Mouse (Mus musculus): ENCODE measurements around the gene Fam171a2. TPM values are rescaled to one million over a fixed set of nuclear protein-coding genes. Genes with fewer than 3 reads are reported as not detected.

The Fam171a2 gene
- total RNA-seq, 2 experiments from 2014 or later, result 12.3 to 15.3 TPM

DNA sequence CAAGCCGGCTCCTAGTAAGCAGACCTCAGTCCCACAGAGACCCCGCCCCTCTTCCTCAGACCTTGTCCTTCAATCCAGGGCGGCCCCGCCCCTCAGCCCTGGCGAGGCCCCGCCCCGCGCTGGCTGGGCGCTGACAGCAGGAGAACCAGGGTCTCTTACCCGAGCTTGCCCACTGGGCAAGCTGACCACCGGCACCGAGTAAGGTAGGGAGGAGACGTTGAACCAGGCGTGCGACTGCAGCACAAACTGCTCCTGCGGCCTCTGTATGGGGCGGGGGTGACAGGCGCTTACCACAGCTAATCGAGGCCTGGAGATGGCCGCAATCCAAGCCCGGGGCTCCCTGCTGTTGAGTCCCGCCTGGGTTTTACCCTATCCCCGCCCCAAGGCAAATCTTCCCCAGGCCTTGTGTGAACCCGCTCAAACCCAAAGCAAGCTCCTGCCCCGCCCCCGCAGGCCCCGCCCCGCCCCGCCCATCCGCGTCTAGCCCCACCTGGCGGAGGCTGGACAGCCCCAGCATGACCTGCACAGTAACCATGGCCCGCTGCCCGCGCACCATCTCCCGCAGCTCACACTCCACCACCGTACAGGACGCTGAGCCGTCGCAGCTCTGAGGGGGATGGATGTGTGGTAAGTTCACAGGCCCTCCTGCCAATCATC lies 8.4 kb upstream of the Fam171a2 start:
- peak; percentile 84 for DNase-seq

GRCm38 (mm10) chr11:102453131-102453530 lies 5.6 kb upstream of the Fam171a2 start:
- no peak for DNase-seq

DNA sequence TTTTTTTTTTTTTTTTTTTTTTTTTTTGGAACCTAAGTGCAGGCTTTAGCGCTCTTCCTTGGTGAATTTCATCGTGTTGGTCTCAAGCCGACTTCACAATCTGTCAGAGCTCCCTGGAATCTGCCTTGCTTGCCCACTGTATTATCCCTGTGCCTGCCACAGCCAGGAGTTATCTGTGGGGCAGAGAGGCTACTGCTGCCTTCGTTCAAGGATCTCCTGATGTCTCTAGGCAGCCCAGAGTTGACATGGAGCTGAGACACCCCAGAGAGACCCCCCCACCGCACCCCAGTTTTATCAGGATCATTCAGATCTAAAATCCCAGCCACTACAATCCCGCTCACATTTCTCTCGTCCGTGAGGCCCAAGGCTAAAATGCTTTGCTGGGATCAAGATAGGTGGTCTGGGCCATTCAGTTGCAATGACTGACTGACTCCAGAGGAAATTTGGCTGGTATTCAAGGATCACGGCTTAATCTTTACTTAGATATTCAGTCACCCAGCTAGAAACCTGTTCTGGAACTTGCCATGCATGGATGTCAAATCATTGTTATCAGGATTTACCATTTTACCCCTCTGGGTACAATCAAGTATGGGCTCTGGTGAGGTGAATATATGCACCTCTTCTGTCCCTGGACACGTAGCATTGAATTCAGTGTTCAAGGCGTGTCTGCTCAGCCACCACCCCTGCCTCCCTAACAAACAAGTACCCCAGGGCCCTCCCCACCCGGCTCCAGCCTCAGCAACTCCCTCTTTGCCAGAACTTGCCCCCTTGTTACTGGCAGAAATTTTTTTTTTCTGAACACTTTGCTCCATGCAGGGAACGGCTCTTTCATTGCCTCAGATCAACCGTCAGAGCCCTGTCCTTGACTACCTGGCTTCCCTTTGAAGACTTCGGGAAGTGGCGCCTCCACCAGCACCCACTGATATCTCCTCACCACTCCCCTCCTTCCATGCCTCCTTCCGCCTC lies 1.8 kb upstream of the Fam171a2 start:
- DNase-seq, result no peak

GRCm38 (mm10) chr11:102448327-102448726 lies 845 bp upstream of the Fam171a2 start:
- no peak for DNase-seq

- peak; percentile 56 for DNase-seq
Measured at GRCm38 (mm10) chr11:102446581-102447461, 661 bp downstream of the Fam171a2 start.

DNA sequence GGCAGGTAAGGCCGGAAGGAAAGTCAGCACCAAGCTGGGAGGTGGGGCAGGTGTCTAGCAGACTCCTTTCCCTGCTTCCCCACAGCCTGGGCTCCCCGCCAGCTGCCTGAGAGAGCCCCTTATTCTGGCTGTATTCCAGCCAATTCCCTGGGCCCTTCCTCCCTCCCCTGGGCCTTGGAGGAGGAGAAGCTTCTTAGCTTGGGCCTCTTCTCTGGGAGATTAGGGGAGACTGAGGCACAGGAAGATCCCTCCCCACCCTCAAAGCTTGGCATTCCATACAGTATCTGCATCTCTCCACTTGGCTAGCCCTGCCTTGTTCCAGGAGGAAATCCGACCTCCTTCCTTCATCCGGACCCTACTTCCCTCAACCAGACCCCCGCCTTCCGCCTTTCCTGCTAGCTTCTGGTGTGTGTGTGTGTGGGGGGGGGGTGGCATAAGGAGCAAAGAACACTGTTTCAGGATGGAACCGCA lies 1.6 kb downstream of the Fam171a2 start:
- DNase-seq, result peak; percentile 57

DNA sequence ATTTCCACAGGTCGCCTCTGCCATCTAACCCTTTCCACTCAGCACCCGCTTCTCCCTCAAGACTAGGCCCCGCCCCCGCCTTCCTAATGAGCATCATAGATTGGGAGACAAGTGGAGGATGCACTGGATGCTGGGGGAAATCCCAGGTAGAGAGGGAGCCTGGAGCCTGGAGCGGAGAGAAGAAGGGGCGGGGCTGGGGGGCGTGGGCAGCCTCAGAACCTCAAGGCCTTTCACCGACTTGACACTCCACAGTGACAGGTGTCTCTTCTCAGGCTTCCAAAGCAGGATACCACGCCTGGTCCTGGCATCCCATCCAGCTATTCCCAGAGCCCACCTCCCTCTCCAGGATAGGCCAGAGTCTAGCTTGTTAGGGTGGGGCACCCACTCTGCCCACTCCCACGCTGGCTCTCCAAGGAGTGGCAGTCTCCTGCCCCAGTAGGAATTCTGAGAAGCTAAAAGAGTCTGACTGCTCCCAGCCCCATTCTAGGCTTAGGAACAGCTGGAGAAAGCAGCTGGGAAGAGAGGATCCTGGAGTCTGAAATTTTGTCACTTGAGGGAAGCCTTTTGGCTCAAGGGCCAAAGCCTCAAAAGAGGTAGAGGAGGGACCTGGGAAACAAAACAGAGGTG lies 2.1 kb downstream of the Fam171a2 start:
- DNase-seq, result no peak

DNA sequence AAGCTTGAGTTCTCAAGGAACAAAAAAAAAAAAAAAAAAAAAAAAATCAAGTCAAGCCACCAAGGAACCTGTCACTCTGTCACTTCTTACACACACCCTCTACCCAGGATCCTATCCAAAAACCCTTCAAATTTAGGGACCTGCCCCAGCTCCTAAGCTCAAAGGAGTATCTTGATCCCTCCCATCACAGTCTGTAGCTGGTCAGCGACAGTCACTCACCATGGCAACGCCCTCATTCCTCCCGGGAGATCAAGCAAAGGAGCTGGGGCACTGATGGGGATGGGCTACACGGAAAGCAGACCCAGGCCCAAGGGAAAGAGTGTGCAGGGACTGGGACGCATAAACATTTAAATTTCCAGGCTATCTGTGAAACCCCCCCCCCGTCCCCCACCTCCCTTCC lies 2.7 kb downstream of the Fam171a2 start:
- no peak for DNase-seq

GRCm38 (mm10) chr11:102444321-102444720 lies 3.2 kb downstream of the Fam171a2 start:
- no peak for DNase-seq

DNA sequence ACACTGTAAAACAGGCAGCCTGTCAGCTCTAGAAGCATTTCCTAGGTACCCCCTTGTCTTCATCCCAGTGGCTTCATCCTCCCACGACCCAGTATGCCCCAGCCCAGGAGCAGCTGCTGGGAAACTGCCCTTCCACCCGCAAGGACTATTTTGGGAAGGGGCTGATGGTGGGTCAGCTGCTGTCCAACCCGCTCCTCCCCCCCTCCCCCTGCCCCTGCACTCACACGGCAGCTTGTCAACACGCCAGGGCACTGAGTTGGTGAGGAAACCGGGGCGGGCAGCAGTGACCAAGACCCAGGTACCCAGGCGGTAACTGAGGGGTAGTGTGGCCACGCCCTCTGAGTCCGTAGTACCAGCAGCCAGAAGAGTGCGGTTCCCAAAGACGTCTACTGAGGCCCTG lies 3.7 kb downstream of the Fam171a2 start:
- no peak for DNase-seq

DNA sequence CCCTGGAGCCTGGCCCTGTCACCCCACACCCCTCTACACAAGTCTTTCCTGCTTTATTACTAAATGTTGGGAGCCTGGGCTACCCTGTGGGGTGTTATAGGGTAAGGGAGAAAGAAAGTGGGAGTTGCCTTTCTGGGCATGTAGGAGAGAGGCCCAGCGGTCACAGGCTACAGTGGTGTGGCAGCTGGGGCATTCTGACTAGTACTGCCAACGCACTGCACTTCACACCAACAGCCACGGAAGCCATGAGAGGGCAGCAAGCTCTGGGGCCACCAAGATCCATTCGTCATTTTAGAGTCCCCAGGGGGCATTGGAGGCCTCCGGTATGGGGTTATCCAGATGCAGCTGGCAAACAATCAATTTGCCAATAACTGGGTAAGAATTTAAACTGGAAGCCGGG lies 5.4 kb downstream of the Fam171a2 start:
- DNase-seq, result no peak

DNA sequence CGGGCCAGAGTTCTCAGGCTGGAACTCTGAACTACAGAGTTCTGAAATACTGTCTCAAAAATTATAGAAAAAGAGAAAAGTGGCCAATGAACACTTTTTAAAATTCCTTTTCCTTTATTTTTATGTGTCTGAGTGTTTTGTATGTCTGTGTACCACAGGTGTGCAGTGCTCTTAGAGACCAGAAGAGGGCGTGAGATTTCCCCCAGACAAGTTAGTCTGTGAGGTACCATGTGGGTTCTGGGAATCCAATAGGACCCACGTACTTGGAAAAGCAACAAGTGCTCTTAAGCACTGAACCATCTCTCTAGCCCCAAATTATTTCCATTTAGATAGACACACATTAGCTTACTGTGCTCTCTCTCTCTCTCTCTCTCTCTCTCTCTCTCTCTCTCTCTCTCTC lies 6.0 kb downstream of the Fam171a2 start:
- DNase-seq, result no peak

- no peak for DNase-seq
Measured at GRCm38 (mm10) chr11:102440255-102440654, 7.2 kb downstream of the Fam171a2 start.

DNA sequence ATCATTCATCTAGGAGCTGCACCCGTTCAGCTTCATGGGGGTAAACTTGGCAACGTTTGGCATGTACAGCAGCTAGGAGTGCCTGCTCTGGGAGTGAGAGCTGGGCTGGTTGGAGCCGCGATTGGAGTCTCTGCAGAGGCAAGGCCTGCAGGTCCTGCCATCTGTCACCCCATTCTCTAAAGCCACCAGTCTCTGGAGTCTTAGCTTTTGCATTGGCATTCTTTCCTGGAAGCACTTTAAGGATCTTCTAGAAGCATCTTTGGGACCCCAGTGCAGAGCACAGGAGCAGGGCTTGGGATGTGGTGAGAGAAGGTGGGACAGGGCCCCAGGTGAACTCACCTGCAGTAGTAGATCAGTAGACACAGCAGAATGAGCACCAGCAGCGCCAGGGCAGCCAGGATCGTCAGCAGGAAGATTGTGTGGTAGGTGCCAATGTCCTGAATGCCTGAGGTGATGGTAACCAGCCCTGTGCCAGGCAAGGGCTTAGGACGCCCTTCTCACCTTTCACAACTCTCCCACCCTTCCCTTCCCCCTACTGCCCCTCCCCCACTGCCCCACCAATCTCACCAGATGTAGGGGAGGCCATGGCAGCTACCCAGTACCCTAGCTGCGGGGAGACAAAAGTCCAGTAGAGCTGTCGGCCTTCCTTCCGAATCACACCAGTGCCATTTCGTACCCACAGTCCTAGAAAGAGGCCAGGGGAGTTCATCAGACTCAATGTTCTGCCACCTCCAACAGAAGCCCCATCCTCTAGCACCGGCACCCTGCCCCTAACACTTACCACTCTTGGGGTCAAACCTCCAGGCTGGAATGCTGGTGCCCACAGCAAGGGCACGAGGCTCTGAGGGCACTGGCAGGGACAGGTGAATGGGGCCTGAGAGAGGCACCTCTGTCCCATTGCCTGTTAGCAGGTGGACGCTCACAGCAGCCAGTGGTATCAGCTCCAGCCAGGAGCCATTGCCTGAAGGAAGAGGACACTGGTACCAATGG lies 8.1 kb downstream of the Fam171a2 start:
- DNase-seq, result no peak

DNA sequence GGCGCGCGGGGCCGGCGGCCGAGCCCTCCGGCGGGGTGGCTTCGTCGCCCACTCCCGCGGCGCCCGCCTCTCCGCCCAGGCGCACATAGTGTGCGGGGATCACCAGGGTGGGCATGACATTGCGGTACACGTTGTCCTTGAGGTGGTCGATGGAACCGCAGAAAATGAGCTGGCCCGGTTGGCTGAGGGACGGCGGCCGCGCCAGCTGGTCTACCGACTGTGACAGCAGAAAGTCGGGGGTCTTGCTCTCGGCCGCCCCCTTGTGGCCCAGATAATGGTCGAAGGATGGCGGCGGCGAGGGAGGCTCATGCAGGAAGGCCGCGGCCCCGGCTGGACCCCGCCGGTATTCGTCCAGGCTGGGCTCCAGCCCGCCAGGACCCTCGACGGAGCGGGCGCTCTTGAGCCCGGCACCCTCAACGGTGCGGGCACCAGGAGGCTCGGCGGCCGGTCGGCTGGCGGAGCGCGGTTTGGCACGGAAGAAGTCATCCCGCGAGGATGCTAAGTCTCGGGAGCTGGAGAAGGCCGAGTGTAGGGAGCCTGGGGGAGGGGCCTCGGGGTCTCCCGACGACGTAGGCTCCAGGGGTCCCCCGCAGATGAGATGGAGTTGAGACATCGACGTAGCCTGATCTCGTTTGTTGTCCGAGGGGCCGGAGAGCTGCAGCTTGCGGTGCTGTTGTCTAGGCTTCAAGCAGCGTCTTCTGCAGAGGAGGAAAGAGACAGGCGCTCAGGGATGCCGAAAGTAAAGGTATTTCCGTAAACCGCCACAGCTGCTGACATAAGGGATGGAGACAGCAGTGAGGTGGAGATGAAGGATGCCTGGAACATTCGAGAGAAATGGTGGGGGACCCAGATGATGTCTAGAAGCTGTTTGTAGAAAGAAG lies 9.0 kb downstream of the Fam171a2 start:
- DNase-seq, result peak; percentile 94

DNA sequence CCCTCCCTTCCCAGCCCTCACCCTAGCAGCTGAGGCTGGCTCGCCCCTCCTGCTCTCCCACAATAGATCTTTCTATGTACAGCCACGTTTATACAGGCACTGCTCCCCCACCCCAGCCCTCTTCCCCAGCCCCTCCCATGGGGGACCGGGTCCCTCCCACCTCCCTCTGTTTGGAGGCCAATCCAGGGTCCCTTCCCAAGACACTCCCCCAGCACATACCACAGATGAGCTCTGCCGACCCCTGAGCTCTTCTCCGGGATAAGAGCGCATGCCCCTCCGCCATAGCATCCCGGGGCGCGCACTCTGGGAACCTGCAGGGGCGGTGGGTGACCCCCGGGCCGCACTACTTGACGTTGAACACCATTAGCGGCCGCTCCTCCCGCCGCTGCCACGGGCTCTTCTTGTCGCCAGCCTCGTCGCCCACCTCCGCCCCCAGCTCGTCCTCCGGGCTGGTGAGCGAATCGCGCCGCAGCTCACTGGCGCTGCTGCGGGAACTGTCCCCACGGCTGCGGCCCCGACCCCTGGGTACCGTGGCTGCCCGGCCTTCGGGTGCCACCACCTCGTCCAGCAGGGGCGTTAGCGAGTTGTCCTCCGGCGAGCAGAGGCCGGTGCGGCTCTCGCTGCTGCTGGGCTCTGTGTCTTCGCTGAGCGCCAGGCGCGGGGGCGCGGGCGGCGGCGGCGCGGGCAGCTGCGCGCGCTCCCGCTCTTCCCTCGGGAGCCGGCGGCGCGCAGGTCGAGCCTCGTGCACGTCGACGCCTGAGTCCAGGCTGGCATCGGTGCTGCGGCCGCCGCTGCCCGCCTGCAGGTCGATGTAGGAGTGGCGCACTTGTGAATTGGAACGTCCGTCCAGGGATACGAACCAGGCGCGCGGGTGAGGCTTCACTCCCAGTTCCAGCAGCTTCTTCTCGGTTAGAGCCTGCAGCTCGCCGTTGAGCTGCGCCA lies 10.1 kb downstream of the Fam171a2 start:
- DNase-seq, result peak; percentile 86

GRCm38 (mm10) chr11:102436471-102436790 lies 11.1 kb downstream of the Fam171a2 start:
- DNase-seq, result peak; percentile 38

DNA sequence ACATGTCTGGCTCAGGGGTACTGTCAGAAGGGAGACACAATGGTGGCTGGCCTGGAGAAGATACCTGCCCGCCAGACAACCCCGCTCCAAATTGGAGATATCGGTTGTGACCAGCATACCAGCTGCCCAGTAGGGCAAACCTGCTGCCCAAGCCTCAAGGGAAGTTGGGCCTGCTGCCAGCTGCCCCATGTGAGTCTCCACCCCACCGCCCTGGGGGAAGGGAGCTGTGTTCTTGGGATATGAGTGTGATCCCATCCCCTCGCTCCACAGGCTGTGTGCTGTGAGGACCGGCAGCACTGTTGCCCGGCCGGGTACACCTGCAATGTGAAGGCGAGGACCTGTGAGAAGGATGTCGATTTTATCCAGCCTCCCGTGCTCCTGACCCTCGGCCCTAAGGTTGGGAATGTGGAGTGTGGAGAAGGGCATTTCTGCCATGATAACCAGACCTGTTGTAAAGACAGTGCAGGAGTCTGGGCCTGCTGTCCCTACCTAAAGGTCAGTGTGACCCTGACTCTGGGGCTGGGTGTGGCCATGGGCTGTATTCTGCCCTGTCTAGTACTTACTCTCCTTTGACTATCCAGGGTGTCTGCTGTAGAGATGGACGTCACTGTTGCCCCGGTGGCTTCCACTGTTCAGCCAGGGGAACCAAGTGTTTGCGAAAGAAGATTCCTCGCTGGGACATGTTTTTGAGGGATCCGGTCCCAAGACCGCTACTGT lies 11.6 kb downstream of the Fam171a2 start:
- DNase-seq, result peak; percentile 73
